Mouse (Mus musculus) ES-E14 (cell line): Measurements from ENCODE around the gene Zfand2b. TPM values are rescaled to one million over a fixed set of nuclear protein-coding genes. Genes with fewer than 3 reads are reported as not detected.

Source experiments
- DNase-seq: peaks from one replicate; pipeline ENCODE4 v3.0.0-alpha.2; 2013; ENCODE audit warnings: low read depth, low spot score
- H3K27ac ChIP-seq: 2 replicates; pipeline ENCODE4 v1.5.1; 2012; ENCODE audit warnings: low read depth, mild to moderate bottlenecking, low read length, moderate library complexity, mixed read lengths; ENCODE audit not compliant: poor library complexity, insufficient read depth, severe bottlenecking
- H3K36me3 ChIP-seq: 2 replicates; pipeline ENCODE4 v1.6.1; 2012; ENCODE audit warnings: mild to moderate bottlenecking, low read length, moderate library complexity, mixed read lengths; ENCODE audit not compliant: control insufficient read depth, poor library complexity, insufficient read depth, severe bottlenecking
- H3K4me1 ChIP-seq, 2 experiments: fragments of 150-350 bp in 1 of 2; sonication (generic) in 1 of 2; 2 replicates each; pipeline ENCODE4 v1.6.1; 2012; ENCODE audit warnings: low read length in 2 of 2, mild to moderate bottlenecking in 1 of 2, mixed read lengths in 1 of 2; ENCODE audit not compliant: control insufficient read depth in 2 of 2, insufficient read depth in 2 of 2, poor library complexity in 1 of 2
- H3K4me3 ChIP-seq, 2 experiments: fragments of 150-350 bp in 1 of 2; sonication (generic) in 1 of 2; 2 replicates each; pipeline ENCODE4 v1.5.1; 2012; ENCODE audit warnings: low read length in 2 of 2, low read depth in 1 of 2, mild to moderate bottlenecking in 1 of 2, mixed read lengths in 1 of 2; ENCODE audit not compliant: insufficient read depth in 1 of 2, poor library complexity in 1 of 2, severe bottlenecking in 1 of 2
- H3K9ac ChIP-seq: 2 replicates; pipeline ENCODE4 v1.6.1; 2012; ENCODE audit warnings: low read depth, mild to moderate bottlenecking, low read length, mixed read lengths; ENCODE audit not compliant: poor library complexity, insufficient read depth, severe bottlenecking
- H3K9me3 ChIP-seq: fragments of 150-350 bp; sonication (generic); 2 replicates; pipeline ENCODE4 v1.6.1; 2012; ENCODE audit warnings: low read depth, mild to moderate bottlenecking, low read length; ENCODE audit not compliant: control insufficient read depth, insufficient read depth
- CHD2 ChIP-seq: IDR thresholded peaks from 2 replicates; pipeline ENCODE4 v1.6.1; 2014; ENCODE audit warnings: mild to moderate bottlenecking, low read depth, low read length, inconsistent platforms
- HCFC1 ChIP-seq: IDR thresholded peaks from 2 replicates; pipeline ENCODE4 v1.6.1; 2012; ENCODE audit warnings: low read length, inconsistent platforms, borderline replicate concordance; ENCODE audit not compliant: insufficient read depth
- MAFK ChIP-seq: IDR thresholded peaks from 2 replicates; pipeline ENCODE4 v1.6.1; 2014; ENCODE audit warnings: mild to moderate bottlenecking, low read depth, low read length, inconsistent platforms; ENCODE audit not compliant: insufficient read depth
- ZC3H11A ChIP-seq: IDR thresholded peaks from 2 replicates; pipeline ENCODE4 v1.6.1; 2012; ENCODE audit warnings: low read depth, mild to moderate bottlenecking, inconsistent platforms, low read length, borderline replicate concordance
- ZNF384 ChIP-seq: IDR thresholded peaks from 2 replicates; pipeline ENCODE4 v1.6.1; 2012; ENCODE audit warnings: low read depth, low read length, inconsistent platforms
- in situ Hi-C, 2 experiments: fragments of 600-800 bp; cut with MboI; formaldehyde crosslinking; loops; one replicate each; pipeline ENCODE4 v1.15.1; 2025; ENCODE audit warnings: low sequenced_read_pairs in 2 of 2, inconsistent platforms in 1 of 2; ENCODE audit not compliant: unreplicated experiment in 2 of 2
- total RNA-seq: library from RNA; depleted of rRNA; stranded (reverse); fragments of 300-350 nt; gene quantifications from 2 replicates; pipeline ENCODE4 v1.2.3, GENCODE M21; 2012

Gene Zfand2b
- total RNA-seq, 1 experiment, result 15.1 TPM

- DNase-seq, result no peak
- no peak for TF ChIP-seq ZNF384
- no peak for TF ChIP-seq ZC3H11A
- no peak for TF ChIP-seq HCFC1
- Histone ChIP-seq H3K36me3 (peaks cover 46% of the 10 kb centered on the region), H3K4me3 (no peak overlapping the region), H3K27ac (no peak overlapping the region), H3K9me3 (no peaks in the 10 kb centered on the region), H3K4me1 (peaks cover 9 to 26% of the 10 kb centered on the region in 2 experiments), H3K9ac (no peak overlapping the region)
- in situ Hi-C loops, result no loop called here
Measured at GRCm38 (mm10) chr1:75214442-75214841, 46.0 kb downstream of the Zfand2b start.

- H3K36me3 ChIP-seq, result peaks cover 46% of the 10 kb centered on the region
- no peak overlapping the region; the same call in 1 of the 2 replicates for H3K9ac ChIP-seq
- in situ Hi-C loops, result no loop called here
- H3K27ac ChIP-seq, result no peak overlapping the region
- no peak overlapping the region for H3K4me3 ChIP-seq
- DNase-seq, result no peak
- TF ChIP-seq ZNF384, result no peak
- no peak for TF ChIP-seq MAFK
- no peak for TF ChIP-seq HCFC1
- TF ChIP-seq ZC3H11A, result no peak
- no peak for TF ChIP-seq CHD2
- peaks cover 9 to 28% of the 10 kb centered on the region in 2 experiments for H3K4me1 ChIP-seq
- H3K9me3 ChIP-seq, result no peaks in the 10 kb centered on the region
Measured at GRCm38 (mm10) chr1:75214886-75215285, 46.4 kb downstream of the Zfand2b start.

- TF ChIP-seq ZNF384, result no peak
- Histone ChIP-seq H3K4me3 (no peak overlapping the region), H3K9ac (no peak overlapping the region), H3K4me1 (peaks cover 13 to 25% of the 10 kb centered on the region in 2 experiments), H3K9me3 (no peaks in the 10 kb centered on the region), H3K36me3 (peaks cover 46% of the 10 kb centered on the region), H3K27ac (no peak overlapping the region)
- no peak for DNase-seq
- in situ Hi-C loops, result no loop called here
Measured at GRCm38 (mm10) chr1:75215785-75216184, 47.3 kb downstream of the Zfand2b start.

- H3K36me3 ChIP-seq, result peaks cover 44% of the 10 kb centered on the region
- DNase-seq, result no peak
- H3K9me3 ChIP-seq, result no peaks in the 10 kb centered on the region
- H3K9ac ChIP-seq, result peak overlapping the region; percentile 4; the same call in 1 of the 2 replicates
- H3K27ac ChIP-seq, result no peak overlapping the region
- no peak for TF ChIP-seq ZNF384
- no peak for TF ChIP-seq HCFC1
- no peak for TF ChIP-seq ZC3H11A
- TF ChIP-seq CHD2, result no peak
- no peak for TF ChIP-seq MAFK
- H3K4me1 ChIP-seq, result peaks cover 13 to 28% of the 10 kb centered on the region in 2 experiments
- H3K4me3 ChIP-seq, result no peak overlapping the region; a peak in 1 of 4 replicates
- in situ Hi-C loops, result no loop called here
Measured at GRCm38 (mm10) chr1:75216797-75217585, 48.5 kb downstream of the Zfand2b start.

- H3K27ac ChIP-seq, result no peak overlapping the region
- DNase-seq, result no peak
- peak overlapping the region; percentile 74 for H3K9ac ChIP-seq
Measured at GRCm38 (mm10) chr1:75217893-75218226, 49.4 kb downstream of the Zfand2b start.

More at GRCm38 (mm10) chr1:75217893-75218226, 49.4 kb downstream of the Zfand2b start:
- H3K36me3 ChIP-seq, result peaks cover 39% of the 10 kb centered on the region
- H3K9me3 ChIP-seq, result no peaks in the 10 kb centered on the region
- in situ Hi-C loops, result no loop called here
- H3K4me3 ChIP-seq, result peak overlapping the region; percentile 70 to 97
- TF ChIP-seq CHD2 (no peak), ZC3H11A (no peak), HCFC1 (no peak), ZNF384 (no peak), MAFK (no peak)
- peaks cover 13 to 27% of the 10 kb centered on the region in 2 experiments for H3K4me1 ChIP-seq
